Mouse (Mus musculus): Measurements from ENCODE around the gene Aldh1a7.
"Not testable (repeated sequence)": the region's sequence is repeated elsewhere in the genome, so short reads cannot be mapped to it uniquely, and the experiment has no call there.

The Aldh1a7 gene

GRCm38 (mm10) chr19:20727381-20727780 is at the start of gene Aldh1a7:
Aldh1a7 (minus strand) TSS chr19:20727562.
- DNase-seq = no peak

GRCm38 (mm10) chr19:20775681-20776080 is 48.3 kb upstream of the Aldh1a7 start:
- DNase-seq = no peak

- DNase-seq = no peak
These were observed 46.6 kb upstream of the Aldh1a7 start for GRCm38 (mm10) chr19:20773941-20774340.

GRCm38 (mm10) chr19:20764214-20764613 is 36.9 kb upstream of the Aldh1a7 start:
- no peak for DNase-seq

- DNase-seq = no peak
These were observed 34.5 kb upstream of the Aldh1a7 start for GRCm38 (mm10) chr19:20761675-20762426.

- no peak for DNase-seq
These were observed 33.8 kb upstream of the Aldh1a7 start for GRCm38 (mm10) chr19:20761119-20761518.

- DNase-seq = no peak
These were observed 17.3 kb upstream of the Aldh1a7 start for GRCm38 (mm10) chr19:20744630-20745029.

- no peak for DNase-seq
These were observed 916 bp upstream of the Aldh1a7 start for GRCm38 (mm10) chr19:20728278-20728677.

- DNase-seq = no peak
These were observed 4.4 kb downstream of the Aldh1a7 start for GRCm38 (mm10) chr19:20722913-20723312.

- DNase-seq = no peak
These were observed 7.1 kb downstream of the Aldh1a7 start for GRCm38 (mm10) chr19:20720298-20720697.

GRCm38 (mm10) chr19:20715617-20716016 is 11.7 kb downstream of the Aldh1a7 start:
- DNase-seq = no peak

- no peak for DNase-seq
These were observed 12.3 kb downstream of the Aldh1a7 start for GRCm38 (mm10) chr19:20715093-20715492.

GRCm38 (mm10) chr19:20714543-20714942 is 12.8 kb downstream of the Aldh1a7 start:
- DNase-seq = no peak

GRCm38 (mm10) chr19:20707159-20707558 is 20.2 kb downstream of the Aldh1a7 start:
- no peak for DNase-seq

- DNase-seq = no peak
These were observed 20.6 kb downstream of the Aldh1a7 start for GRCm38 (mm10) chr19:20706747-20707146.

GRCm38 (mm10) chr19:20702074-20702473 is 25.3 kb downstream of the Aldh1a7 start:
- no peak for DNase-seq

- no peak for DNase-seq
These were observed 49.5 kb downstream of the Aldh1a7 start for GRCm38 (mm10) chr19:20677697-20678355.

GRCm38 (mm10) chr19:20654141-20654873 is 73.1 kb downstream of the Aldh1a7 start:
- DNase-seq = no peak

GRCm38 (mm10) chr19:20653082-20653676 is 74.2 kb downstream of the Aldh1a7 start:
- DNase-seq = no peak

GRCm38 (mm10) chr19:20650008-20650407 is 77.4 kb downstream of the Aldh1a7 start:
- DNase-seq = no peak

GRCm38 (mm10) chr19:20647496-20647895 is 79.9 kb downstream of the Aldh1a7 start:
- not testable (repeated sequence) for DNase-seq

GRCm38 (mm10) chr19:20644346-20644745 is 83.0 kb downstream of the Aldh1a7 start:
- DNase-seq = no peak

All from B cell, adult 2 months (primary cell).